Mouse (Mus musculus): ENCODE measurements around the gene Atp12a. TPM values are rescaled to one million over a fixed set of nuclear protein-coding genes. Genes with fewer than 3 reads are reported as not detected.

The Atp12a gene
- total RNA-seq, 2 experiments from 2014 or later: not detected

- no peak for ATAC-seq (replicated peaks; ENCODE audit: poor library complexity)
Measured at GRCm38 (mm10) chr14:56377745-56378144, 12.9 kb downstream of the Atp12a start.

DNA sequence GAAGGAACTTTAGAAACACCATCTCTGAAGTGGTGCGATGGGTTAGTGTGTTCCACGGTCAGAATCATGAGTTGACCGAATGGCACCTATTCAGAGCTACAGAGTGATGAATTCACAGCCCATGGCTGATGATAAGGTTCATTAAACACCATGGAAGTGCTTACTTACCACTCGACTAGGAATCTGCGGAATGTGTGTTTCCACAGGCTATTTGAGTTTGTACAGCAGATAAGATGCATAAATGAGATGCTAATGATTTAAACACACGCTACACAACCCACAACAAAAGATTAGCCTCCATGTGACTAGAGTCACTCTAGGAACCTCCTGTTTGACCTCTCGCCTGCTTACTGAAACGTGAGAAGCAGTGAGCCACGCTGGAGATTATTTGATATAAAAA lies 14.5 kb downstream of the Atp12a start:
- no peak for ATAC-seq (replicated peaks; ENCODE audit: poor library complexity)

DNA sequence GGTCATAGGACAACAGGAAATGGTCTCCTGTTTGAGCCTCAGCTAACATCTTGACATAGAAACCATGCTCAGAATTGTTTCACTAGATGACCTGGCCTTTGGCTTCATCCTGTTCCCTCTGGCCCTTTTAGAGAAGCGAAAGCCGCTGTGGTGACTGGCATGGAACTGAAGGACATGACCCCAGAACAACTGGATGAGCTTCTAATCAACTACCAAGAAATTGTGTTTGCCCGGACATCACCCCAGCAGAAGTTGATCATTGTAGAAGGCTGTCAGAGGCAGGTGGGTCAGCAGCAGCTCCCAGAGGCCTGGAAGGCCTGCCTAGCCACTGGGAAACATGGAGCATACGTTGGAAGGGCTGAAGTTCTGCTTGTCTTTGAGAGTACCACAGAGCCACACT lies 17.5 kb downstream of the Atp12a start:
- ATAC-seq (replicated peaks; ENCODE audit: poor library complexity): no peak

GRCm38 (mm10) chr14:56390247-56390646 lies 25.4 kb downstream of the Atp12a start:
- no peak for ATAC-seq (replicated peaks; ENCODE audit: poor library complexity)

GRCm38 (mm10) chr14:56393704-56394312 lies 28.9 kb downstream of the Atp12a start:
- ATAC-seq (replicated peaks; ENCODE audit: poor library complexity): no peak

- peak; percentile 73 for ATAC-seq (replicated peaks; ENCODE audit: poor library complexity)
Measured at GRCm38 (mm10) chr14:56398001-56398400, 33.1 kb downstream of the Atp12a start.

DNA sequence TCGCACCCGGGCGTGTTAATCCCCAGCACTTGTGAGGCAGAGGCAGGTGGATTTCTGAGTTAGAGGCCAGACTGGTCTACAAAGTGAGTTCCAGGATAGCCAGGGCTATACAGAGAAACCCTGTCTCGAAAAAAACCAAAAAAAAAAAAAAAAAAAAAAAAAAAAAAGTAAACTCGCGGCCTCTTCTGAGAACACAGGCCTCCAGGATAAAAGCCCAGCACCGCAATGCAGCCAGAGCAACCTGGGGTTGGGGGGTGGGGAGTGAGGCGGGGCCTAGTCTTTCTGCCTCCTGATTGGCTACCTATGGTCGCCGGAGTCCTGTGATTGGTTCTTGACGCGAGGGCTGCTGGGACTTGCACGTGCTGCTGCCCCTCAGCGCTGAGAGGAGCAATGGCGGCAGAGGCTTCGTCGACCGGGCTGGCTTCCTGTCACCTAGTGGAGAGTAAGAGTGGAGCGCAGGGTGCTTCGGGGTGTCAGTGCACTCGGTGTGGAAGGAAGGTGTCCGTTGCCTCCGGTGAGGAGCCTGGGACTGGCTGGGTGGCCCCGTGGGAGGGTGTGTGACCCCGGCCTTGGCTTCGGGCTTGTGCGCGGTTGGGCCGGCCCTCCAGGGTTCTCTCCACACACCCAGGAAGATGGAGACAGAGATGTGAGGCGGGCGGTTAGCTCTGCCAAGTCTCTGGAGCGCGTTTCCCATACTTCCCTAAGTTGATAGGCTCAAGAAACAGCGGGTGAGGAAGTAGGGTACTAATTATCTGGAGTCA lies 37.6 kb downstream of the Atp12a start, which contains the start of gene Rnf17:
Rnf17 (plus strand) TSS at position 271 of the 761 bp plus-strand sequence.
- ATAC-seq (replicated peaks; ENCODE audit: poor library complexity): peak; percentile 65

DNA sequence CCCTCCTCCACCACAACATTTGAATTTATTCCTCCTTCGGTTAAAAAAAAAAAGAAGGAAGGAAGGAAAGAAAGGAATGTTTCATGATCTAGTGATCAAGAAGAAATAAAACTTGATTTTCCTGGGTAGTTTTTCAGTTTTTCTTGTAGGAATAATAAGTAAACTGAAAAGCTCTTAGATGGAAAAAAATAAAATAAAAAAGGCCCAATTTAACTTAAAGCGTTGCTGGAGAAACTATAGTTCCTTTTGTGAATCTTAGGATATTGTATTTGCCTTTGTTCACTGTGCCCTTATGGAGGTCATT lies 38.2 kb downstream of the Atp12a start:
- ATAC-seq (replicated peaks; ENCODE audit: poor library complexity): no peak

Other genes starting within 250 kb of the Atp12a start
- not detected in 2 replicates for gene Gzme, start 244.4 kb upstream of the Atp12a start, total RNA-seq (2015)
- gene Gzme, start 244.4 kb upstream of the Atp12a start, total RNA-seq (2017): not detected in 2 replicates
- gene Gzmd, start 232.5 kb upstream of the Atp12a start, total RNA-seq (2015): 0.37 TPM in 1 of 2 replicates, not detected in the other
- gene Gzmd, start 232.5 kb upstream of the Atp12a start, total RNA-seq (2017): not detected in 2 replicates
- gene Gzmg, start 205.5 kb upstream of the Atp12a start, total RNA-seq (2015): not detected in 2 replicates
- not detected in 2 replicates for gene Gzmg, start 205.5 kb upstream of the Atp12a start, total RNA-seq (2017)
- not detected in 2 replicates for gene Gzmn, start 190.5 kb upstream of the Atp12a start, total RNA-seq (2015)
- gene Gzmn, start 190.5 kb upstream of the Atp12a start, total RNA-seq (2017): not detected in 2 replicates
- gene Gzmf, start 153.7 kb upstream of the Atp12a start, total RNA-seq (2015): not detected in 2 replicates
- gene Gzmf, start 153.7 kb upstream of the Atp12a start, total RNA-seq (2017): not detected in 2 replicates
- not detected in 2 replicates for gene Gzmc, start 130.4 kb upstream of the Atp12a start, total RNA-seq (2015)
- not detected in 2 replicates for gene Gzmc, start 130.4 kb upstream of the Atp12a start, total RNA-seq (2017)
- gene Gzmb, start 102.8 kb upstream of the Atp12a start, total RNA-seq (2015): 3.5 TPM in 2 replicates
- gene Gzmb, start 102.8 kb upstream of the Atp12a start, total RNA-seq (2017): 1.1 TPM in 2 replicates
- 4.4 and 6.4 TPM in 2 replicates for gene Rnf17, start 37.5 kb downstream of the Atp12a start, total RNA-seq (2015)
- gene Rnf17, start 37.5 kb downstream of the Atp12a start, total RNA-seq (2017): 3.5 and 7.8 TPM in 2 replicates
- gene Cenpj, start 210.4 kb downstream of the Atp12a start, total RNA-seq (2015): 25.9 TPM in 2 replicates
- 19.3 and 37.5 TPM in 2 replicates for gene Cenpj, start 210.4 kb downstream of the Atp12a start, total RNA-seq (2017)
- gene Parp4, start 210.6 kb downstream of the Atp12a start, total RNA-seq (2015): 32.5 and 36.2 TPM in 2 replicates
- gene Parp4, start 210.6 kb downstream of the Atp12a start, total RNA-seq (2017): 5.7 and 6.2 TPM in 2 replicates

Measured in megakaryocyte progenitor cell, adult 5-6 weeks (primary cell).